Mouse (Mus musculus) liver, embryonic 15.5 days (tissue): Measurements from ENCODE around the gene Cdh24. TPM values are rescaled to one million over a fixed set of nuclear protein-coding genes. Genes with fewer than 3 reads are reported as not detected.
A peak's percentile ranks its signal among the peaks of the same experiment; 100 is the strongest.

Experiments
- ATAC-seq: fragments of 200-750 bp; cut with Nextera tagmentation; 2 replicates; pipeline ENCODE4 v1.8.0; 2017; ENCODE audit warnings: moderate number of reproducible peaks, mild to moderate bottlenecking, moderate library complexity; ENCODE audit not compliant: insufficient read depth
- H3K27ac ChIP-seq: fragments of 300-500 bp; sonication (generic); replicated peaks from 2 replicates; pipeline ENCODE4 v1.5.1; 2015; ENCODE audit warnings: mild to moderate bottlenecking, inconsistent platforms
- H3K27me3 ChIP-seq: fragments of 300-500 bp; sonication (generic); 2 replicates; pipeline ENCODE4 v1.6.1; 2015; ENCODE audit warnings: mild to moderate bottlenecking, inconsistent platforms
- H3K36me3 ChIP-seq: fragments of 300-500 bp; sonication (generic); replicated peaks from 2 replicates; pipeline ENCODE4 v1.6.1; 2015; ENCODE audit warnings: moderate library complexity, mild to moderate bottlenecking, inconsistent platforms
- H3K4me1 ChIP-seq: fragments of 300-500 bp; sonication (generic); replicated peaks from 2 replicates; pipeline ENCODE4 v1.6.1; 2015; ENCODE audit warnings: inconsistent platforms
- H3K4me2 ChIP-seq: fragments of 300-500 bp; sonication (generic); 2 replicates; pipeline ENCODE4 v1.6.1; 2015; ENCODE audit warnings: moderate library complexity, mild to moderate bottlenecking, inconsistent platforms
- H3K4me3 ChIP-seq: fragments of 300-500 bp; sonication (generic); replicated peaks from 2 replicates; pipeline ENCODE4 v1.5.1; 2015; ENCODE audit warnings: mild to moderate bottlenecking, inconsistent platforms
- H3K9ac ChIP-seq: fragments of 300-500 bp; sonication (generic); 2 replicates; pipeline ENCODE4 v1.6.1; 2015; ENCODE audit warnings: moderate library complexity, mild to moderate bottlenecking, inconsistent platforms
- H3K9me3 ChIP-seq: fragments of 300-500 bp; sonication (generic); replicated peaks from 2 replicates; pipeline ENCODE4 v1.6.1; 2016; ENCODE audit warnings: inconsistent platforms
- WGBS: fragments of 180-500 bp; shearing (Covaris S2); methylation state at CpG from one replicate; pipeline ENCODE4 v1.1.7; 2015; ENCODE audit warnings: mixed read lengths; ENCODE audit not compliant: insufficient replicate concordance; 5-methylcytosine and 5-hydroxymethylcytosine counted together
- polyA plus RNA-seq: library from polyadenylated mRNA; unstranded; fragments of >200 nt; fragmentation: Nextera tagmentation; extraction: Ambion mirVana; gene quantifications from 2 replicates; pipeline ENCODE4 v1.2.1, GENCODE M21; 2015

Gene Cdh24
- polyA plus RNA-seq, 1 experiment from 2014 or later, result 0.16 TPM

- no peak for ATAC-seq
- peaks cover 22% of the 10 kb centered on the region for H3K27me3 ChIP-seq
- H3K9ac ChIP-seq, result no peak overlapping the region
- H3K27ac ChIP-seq, result no peak overlapping the region
- 87% methylated on average over 25 of the region's 25 CpGs for WGBS
- H3K4me3 ChIP-seq, result no peak overlapping the region
- H3K4me2 ChIP-seq, result no peak overlapping the region
- H3K9me3 ChIP-seq, result no peaks in the 10 kb centered on the region
- peaks cover 15% of the 10 kb centered on the region for H3K4me1 ChIP-seq
- H3K36me3 ChIP-seq, result peaks cover 56% of the 10 kb centered on the region
These were observed 1.2 kb upstream of the Cdh24 start for GRCm38 (mm10) chr14:54642224-54642944.

DNA sequence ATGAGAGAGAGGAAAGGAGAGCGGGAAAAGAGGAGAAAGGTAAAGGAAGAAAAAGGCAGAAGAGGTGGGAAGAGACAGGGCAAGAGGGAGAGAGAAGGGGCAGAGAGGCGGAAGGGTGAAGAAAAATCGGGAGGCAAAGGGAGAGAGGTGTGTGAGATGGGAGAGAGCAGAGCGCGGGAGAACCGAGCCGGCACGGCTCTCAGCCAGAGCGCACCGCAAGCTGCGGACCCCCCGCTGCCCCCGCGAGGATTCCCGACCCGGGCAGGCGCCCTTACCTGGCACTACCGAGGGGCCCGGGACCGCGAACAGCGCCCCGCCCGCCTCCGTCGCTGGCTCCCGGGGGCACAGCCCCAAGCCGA lies 239 bp downstream of the Cdh24 start, which contains the start of gene Gm17606:
Gene Gm17606 (plus strand): TSS at position 7 of the 359 bp plus-strand sequence.
- Histone ChIP-seq H3K36me3 (peaks cover 41% of the 10 kb centered on the region), H3K4me2 (peak within 1 kb of the TSS; percentile 99), H3K4me1 (peaks cover 15% of the 10 kb centered on the region), H3K9ac (peak within 1 kb of the TSS; percentile 69), H3K27me3 (peaks cover 22% of the 10 kb centered on the region), H3K9me3 (no peaks in the 10 kb centered on the region), H3K27ac (peak within 1 kb of the TSS; percentile 72), H3K4me3 (peak within 1 kb of the TSS; percentile 72)
- WGBS, result 2% methylated on average over 28 of the region's 28 CpGs
- ATAC-seq, result no peak

GRCm38 (mm10) chr14:54640121-54640520 lies 1.0 kb downstream of the Cdh24 start:
- 42% methylated on average over 4 of the region's 4 CpGs for WGBS
- H3K27ac ChIP-seq, result no peak overlapping the region
- no peak overlapping the region for H3K4me2 ChIP-seq
- H3K27me3 ChIP-seq, result peaks cover 22% of the 10 kb centered on the region
- peaks cover 15% of the 10 kb centered on the region for H3K4me1 ChIP-seq
- H3K9ac ChIP-seq, result no peak overlapping the region
- no peak for ATAC-seq
- peaks cover 33% of the 10 kb centered on the region for H3K36me3 ChIP-seq
- H3K9me3 ChIP-seq, result no peaks in the 10 kb centered on the region
- H3K4me3 ChIP-seq, result no peak overlapping the region

GRCm38 (mm10) chr14:54638210-54638609 lies 3.0 kb downstream of the Cdh24 start:
- 67% methylated on average over 5 of the region's 5 CpGs for WGBS
- no peak overlapping the region for H3K27ac ChIP-seq
- peaks cover 15% of the 10 kb centered on the region for H3K4me1 ChIP-seq
- no peak overlapping the region for H3K4me2 ChIP-seq
- peaks cover 14% of the 10 kb centered on the region for H3K36me3 ChIP-seq
- H3K4me3 ChIP-seq, result no peak overlapping the region
- H3K9ac ChIP-seq, result no peak overlapping the region
- peaks cover 22% of the 10 kb centered on the region for H3K27me3 ChIP-seq
- no peak for ATAC-seq
- no peaks in the 10 kb centered on the region for H3K9me3 ChIP-seq

- WGBS, result 41% methylated on average over 8 of the region's 8 CpGs
- Histone ChIP-seq H3K9ac (no peak overlapping the region), H3K4me3 (no peak overlapping the region), H3K4me1 (peaks cover 15% of the 10 kb centered on the region), H3K27me3 (peaks cover 22% of the 10 kb centered on the region), H3K4me2 (no peak overlapping the region), H3K27ac (no peak overlapping the region), H3K36me3 (peaks cover 6% of the 10 kb centered on the region), H3K9me3 (no peaks in the 10 kb centered on the region)
- ATAC-seq, result no peak
These were observed 4.2 kb downstream of the Cdh24 start for GRCm38 (mm10) chr14:54636954-54637353.

GRCm38 (mm10) chr14:54634182-54634581 lies 7.0 kb downstream of the Cdh24 start:
- 0 out of 2 replicates have a peak, but pooled peaks cover 7% of the 10 kb centered on the region for H3K36me3 ChIP-seq
- no peak for ATAC-seq
- WGBS, result 59% methylated on average over 4 of the region's 4 CpGs
- no peak overlapping the region for H3K27ac ChIP-seq
- H3K4me2 ChIP-seq, result no peak overlapping the region
- H3K4me1 ChIP-seq, result no peaks in the 10 kb centered on the region
- no peak overlapping the region for H3K9ac ChIP-seq
- H3K4me3 ChIP-seq, result no peak overlapping the region
- H3K9me3 ChIP-seq, result no peaks in the 10 kb centered on the region
- H3K27me3 ChIP-seq, result peaks cover under 1% of the 10 kb centered on the region

- Histone ChIP-seq H3K36me3 (0 out of 2 replicates have a peak, but pooled peaks cover 7% of the 10 kb centered on the region), H3K9ac (no peak overlapping the region), H3K4me2 (no peak overlapping the region), H3K27me3 (no peaks in the 10 kb centered on the region; the same call in 1 of the 2 replicates), H3K9me3 (no peaks in the 10 kb centered on the region), H3K4me1 (no peaks in the 10 kb centered on the region), H3K27ac (no peak overlapping the region), H3K4me3 (no peak overlapping the region)
- WGBS, result 89% methylated on average over 37 of the region's 37 CpGs
- ATAC-seq, result no peak
These were observed 8.9 kb downstream of the Cdh24 start for GRCm38 (mm10) chr14:54632252-54632651.

DNA sequence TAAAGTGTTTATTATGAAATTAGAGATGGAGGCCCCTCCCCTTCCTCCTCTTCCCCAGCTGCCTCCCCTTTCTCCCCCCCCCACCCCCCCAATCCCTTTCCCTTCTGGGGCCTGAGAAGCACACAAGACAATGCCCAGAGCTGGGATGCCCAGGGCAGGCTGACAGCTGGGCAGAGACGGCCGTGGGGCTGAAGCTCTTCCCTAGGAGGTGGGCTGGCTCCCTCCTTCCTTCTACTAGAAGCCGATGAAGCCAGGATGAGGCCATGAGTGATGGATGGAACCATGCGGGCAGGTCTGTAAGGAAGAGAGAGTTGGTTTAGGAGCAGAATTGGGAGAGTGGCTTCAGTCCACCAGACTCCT lies 9.9 kb downstream of the Cdh24 start:
- H3K27ac ChIP-seq, result no peak overlapping the region
- WGBS, result 57% methylated on average over 4 of the region's 4 CpGs
- peaks cover 2% of the 10 kb centered on the region; the same call in 1 of the 2 replicates for H3K27me3 ChIP-seq
- ATAC-seq, result no peak
- no peaks in the 10 kb centered on the region for H3K9me3 ChIP-seq
- H3K36me3 ChIP-seq, result 0 out of 2 replicates have a peak, but pooled peaks cover 7% of the 10 kb centered on the region
- H3K9ac ChIP-seq, result no peak overlapping the region
- H3K4me1 ChIP-seq, result no peaks in the 10 kb centered on the region
- no peak overlapping the region for H3K4me2 ChIP-seq
- no peak overlapping the region for H3K4me3 ChIP-seq

GRCm38 (mm10) chr14:54630583-54631239 lies 10.5 kb downstream of the Cdh24 start:
- Histone ChIP-seq H3K4me3 (no peak overlapping the region), H3K27ac (no peak overlapping the region), H3K9ac (no peak overlapping the region), H3K27me3 (peaks cover 7% of the 10 kb centered on the region; the same call in 1 of the 2 replicates), H3K4me2 (no peak overlapping the region), H3K4me1 (no peaks in the 10 kb centered on the region), H3K36me3 (0 out of 2 replicates have a peak, but pooled peaks cover 7% of the 10 kb centered on the region), H3K9me3 (no peaks in the 10 kb centered on the region)
- no peak for ATAC-seq
- 49% methylated on average over 11 of the region's 11 CpGs for WGBS

GRCm38 (mm10) chr14:54629797-54630196 lies 11.4 kb downstream of the Cdh24 start:
- Histone ChIP-seq H3K27ac (no peak overlapping the region), H3K9ac (no peak overlapping the region), H3K4me2 (no peak overlapping the region), H3K4me1 (no peaks in the 10 kb centered on the region), H3K27me3 (peaks cover 16% of the 10 kb centered on the region), H3K9me3 (no peaks in the 10 kb centered on the region), H3K4me3 (no peak overlapping the region), H3K36me3 (0 out of 2 replicates have a peak, but pooled peaks cover 7% of the 10 kb centered on the region)
- no peak for ATAC-seq
- WGBS, result 56% methylated on average over 2 of the region's 2 CpGs

DNA sequence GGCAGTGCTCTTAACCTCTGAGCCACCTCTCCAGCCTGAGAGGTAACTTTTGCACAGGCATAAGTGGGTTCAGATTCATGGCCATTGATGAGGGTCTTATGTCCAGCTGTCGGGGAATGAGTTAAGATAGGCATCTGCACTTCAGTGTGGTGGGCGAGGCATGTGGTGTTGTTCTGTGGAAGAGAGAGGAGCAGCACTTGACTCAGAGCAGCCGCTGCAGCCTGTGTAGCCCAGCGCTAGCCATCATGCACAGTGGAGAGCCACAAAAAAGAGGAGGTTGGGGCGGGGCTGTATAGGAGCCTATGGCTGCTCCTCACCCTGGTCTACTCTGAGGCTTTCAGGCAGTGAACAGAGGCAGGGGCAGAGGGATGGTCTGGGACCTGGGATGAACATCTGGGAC lies 13.1 kb downstream of the Cdh24 start:
- Histone ChIP-seq H3K36me3 (0 out of 2 replicates have a peak, but pooled peaks cover 7% of the 10 kb centered on the region), H3K4me1 (peaks cover 6% of the 10 kb centered on the region), H3K27me3 (peaks cover 17% of the 10 kb centered on the region), H3K9ac (no peak overlapping the region), H3K27ac (no peak overlapping the region), H3K4me2 (no peak overlapping the region), H3K9me3 (no peaks in the 10 kb centered on the region), H3K4me3 (no peak overlapping the region)
- no peak for ATAC-seq
- 45% methylated on average over 5 of the region's 5 CpGs for WGBS
